Mouse (Mus musculus) B cell, adult 2 months (primary cell): ENCODE results near the gene Eya3.
"Not testable (repeated sequence)": the region's sequence is repeated elsewhere in the genome, so short reads cannot be mapped to it uniquely, and the experiment has no call there.

Source experiments
- DNase-seq, 2 experiments: peaks; one replicate each; pipeline ENCODE4 v3.0.0; 2022

The Eya3 gene

GRCm38 (mm10) chr4:132649271-132649999, 10.6 kb downstream of the Eya3 start:
- DNase-seq: no peak

- no peak for DNase-seq
These were observed 14.1 kb downstream of the Eya3 start for GRCm38 (mm10) chr4:132652842-132653241.

GRCm38 (mm10) chr4:132653799-132654198, 15.0 kb downstream of the Eya3 start:
- DNase-seq: no peak

GRCm38 (mm10) chr4:132655290-132655689, 16.5 kb downstream of the Eya3 start:
- DNase-seq: no peak

GRCm38 (mm10) chr4:132659106-132659505, 20.3 kb downstream of the Eya3 start:
- no peak for DNase-seq

- DNase-seq: no peak
These were observed 33.9 kb downstream of the Eya3 start for GRCm38 (mm10) chr4:132672697-132673096.

- DNase-seq: peak; percentile 53 to 60
These were observed 38.2 kb downstream of the Eya3 start for GRCm38 (mm10) chr4:132676771-132677539.

GRCm38 (mm10) chr4:132689634-132690033, 50.8 kb downstream of the Eya3 start:
- DNase-seq: no peak

- DNase-seq: no peak
These were observed 54.6 kb downstream of the Eya3 start for GRCm38 (mm10) chr4:132693366-132693765.

- no peak for DNase-seq
These were observed 63.3 kb downstream of the Eya3 start for GRCm38 (mm10) chr4:132702076-132702475.

- no peak for DNase-seq
These were observed 68.1 kb downstream of the Eya3 start for GRCm38 (mm10) chr4:132706885-132707284.

GRCm38 (mm10) chr4:132713181-132713580, 74.4 kb downstream of the Eya3 start:
- DNase-seq: no peak

- DNase-seq: no peak
These were observed 79.5 kb downstream of the Eya3 start for GRCm38 (mm10) chr4:132718251-132718650.

GRCm38 (mm10) chr4:132728233-132728632, 89.4 kb downstream of the Eya3 start:
- no peak for DNase-seq

GRCm38 (mm10) chr4:132731616-132732015, 92.8 kb downstream of the Eya3 start:
- DNase-seq: no peak

GRCm38 (mm10) chr4:132732148-132732684, 93.4 kb downstream of the Eya3 start, which contains the start of gene Xkr8:
Xkr8 (minus strand) TSS chr4:132732546.
- DNase-seq: peak; percentile 94 to 95

- DNase-seq: no peak
These were observed 94.4 kb downstream of the Eya3 start for GRCm38 (mm10) chr4:132733071-132733770.

GRCm38 (mm10) chr4:132734766-132735165, 96.0 kb downstream of the Eya3 start:
- no peak for DNase-seq

- DNase-seq: no peak
These were observed 96.6 kb downstream of the Eya3 start for GRCm38 (mm10) chr4:132735389-132735788.

GRCm38 (mm10) chr4:132735894-132736293, 97.1 kb downstream of the Eya3 start:
- DNase-seq: peak in 1 of 2 experiments; percentile 9

GRCm38 (mm10) chr4:132737154-132737553, 98.4 kb downstream of the Eya3 start:
- DNase-seq: not testable (repeated sequence)

- DNase-seq: no peak
These were observed 102.7 kb downstream of the Eya3 start for GRCm38 (mm10) chr4:132741491-132741890.
